Mouse (Mus musculus): ENCODE data around the gene Irf4.

Gene Irf4

DNA sequence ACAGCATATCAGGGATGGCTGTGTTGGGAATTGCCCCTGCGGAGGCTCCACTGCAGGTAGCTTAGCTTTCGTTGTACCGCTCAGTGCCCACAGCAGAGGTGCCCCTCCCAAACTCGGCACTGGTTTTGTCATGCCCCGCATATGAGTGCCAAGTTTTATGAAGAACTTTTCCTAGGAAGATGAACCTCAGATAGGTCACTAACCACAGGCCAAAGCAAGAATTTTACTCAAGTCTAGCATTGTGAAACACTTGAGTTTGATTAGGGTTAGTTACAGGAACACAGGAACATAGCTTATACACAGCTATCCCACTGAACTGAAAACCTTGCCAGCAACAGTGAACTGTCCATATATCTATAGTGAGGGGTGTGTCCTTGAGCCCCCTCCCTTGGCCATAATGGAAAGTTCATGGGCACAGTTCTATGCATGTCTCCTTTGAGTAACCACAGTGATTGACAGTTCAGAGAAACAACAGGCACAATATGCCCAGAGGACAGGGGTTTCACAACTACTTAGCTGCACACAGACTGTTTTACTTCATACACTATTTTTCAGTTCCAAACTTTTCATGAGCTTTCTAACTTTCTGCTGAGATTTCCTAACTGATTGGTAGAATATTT is 53.4 kb downstream of the Irf4 start:
- no peak for DNase-seq (ENCODE audit: low spot score in 2 of 2)

- DNase-seq (ENCODE audit: low spot score in 2 of 2) = peak in 1 of 2 experiments; percentile 52
Measured at GRCm38 (mm10) chr13:30809240-30809639, 60.2 kb downstream of the Irf4 start.

DNA sequence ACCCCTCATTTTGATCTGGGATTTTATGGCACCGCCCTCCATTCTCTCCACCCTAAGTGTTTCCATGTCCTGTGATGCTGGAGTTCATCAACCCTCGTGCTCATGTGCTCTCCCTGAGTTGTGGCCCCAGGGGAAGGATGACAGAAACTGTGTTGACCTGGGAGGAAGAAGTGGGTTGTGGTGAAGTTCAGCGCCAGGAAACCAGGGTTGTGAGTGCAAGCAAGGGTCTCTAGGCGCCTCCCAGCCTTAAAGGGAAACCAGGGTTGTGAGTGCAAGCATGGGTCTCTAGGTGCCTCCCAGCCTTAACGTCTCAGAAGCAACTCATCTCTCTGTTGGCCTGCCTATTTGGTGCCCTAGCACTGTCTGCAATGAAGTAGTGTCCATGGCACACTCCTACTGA is 64.4 kb downstream of the Irf4 start:
- DNase-seq (ENCODE audit: low spot score in 2 of 2) = no peak

GRCm38 (mm10) chr13:30814256-30814655 is 65.2 kb downstream of the Irf4 start:
- peak in 1 of 2 experiments; percentile 45 for DNase-seq (ENCODE audit: low spot score in 2 of 2)

All from urinary bladder, postnatal 36 days (tissue).